14 mouse cellular contexts compared by ENCODE assay signal in the genomic region with DNA sequence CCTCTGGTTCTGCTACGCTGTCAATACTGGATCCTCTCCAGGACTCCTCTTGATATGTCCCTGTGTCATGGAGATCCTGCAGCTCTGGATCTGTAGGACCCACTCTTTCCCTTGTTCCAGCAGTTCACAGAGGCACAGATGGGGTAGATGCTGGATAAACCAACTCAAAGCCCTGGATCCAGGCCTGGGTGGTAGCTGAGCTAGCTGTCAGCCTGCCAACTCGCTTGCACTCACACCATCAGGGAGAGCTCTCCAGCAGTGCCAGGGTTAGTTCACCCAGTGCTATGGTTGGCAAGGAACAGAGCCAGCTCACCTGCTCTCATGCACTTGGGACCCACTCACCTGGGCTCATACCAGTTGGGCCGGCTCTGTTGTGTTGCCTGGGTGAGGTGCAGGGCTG.
DNase-seq lines count a peak whose midpoint lies in the region; ATAC-seq and TF ChIP-seq lines count a peak whose summit lies in the region.
"Had no signal": no experiment of that assay in that cellular context is flagged by ENCODE, and none has a peak within 500 bp of the region (broad histone marks: within the 10 kb centered on the region; RNA-seq: fewer than 3 reads in every experiment).

No protein-coding gene starts in this region.

- H3K9me3 ChIP-seq in liver, embryonic 11.5 days (ENCODE audit: control insufficient read depth, low read length) = no peaks in the 10 kb centered on the region
- H3K9me3 ChIP-seq: embryonic facial prominence, embryonic 10.5 days had no signal

- no peak overlapping the region for H3K9ac ChIP-seq in liver, embryonic 11.5 days (ENCODE audit: low read depth, low read length)

- no peak for TF ChIP-seq POLR2A in cerebellum, adult 2 months (IDR thresholded peaks at IDR 0.05; ENCODE audit: borderline replicate concordance, insufficient read depth, low read length)

- no peak for TF ChIP-seq CTCF in cerebellum, adult 2 months (IDR thresholded peaks at IDR 0.05; ENCODE audit: borderline replicate concordance, insufficient read depth, low read depth, low read length)
- no peak for TF ChIP-seq CTCF in layer of hippocampus, adult 2 months (conservative IDR thresholded peaks at IDR 0.05)

- H3K4me1 ChIP-seq in cerebellum, adult 2 months (ENCODE audit: control insufficient read depth, insufficient read depth, low read length) = no peaks in the 10 kb centered on the region
- no peaks in the 10 kb centered on the region for H3K4me1 ChIP-seq in liver, embryonic 11.5 days (replicated peaks; ENCODE audit: control insufficient read depth, insufficient read depth, low read length)
- H3K4me1 ChIP-seq: embryonic facial prominence, embryonic 10.5 days had no signal

- H3K4me2 ChIP-seq in liver, embryonic 11.5 days = no peak overlapping the region

- DNase-seq in frontal cortex, postnatal 36 days (ENCODE audit: low spot score in 2 of 2) = peak; percentile 12 to 24
- DNase-seq in frontal cortex, postnatal 10 days (ENCODE audit: low spot score in 2 of 2) = no peak
- peak; percentile 14 for DNase-seq in NIH3T3 (ENCODE audit: low read depth)
- DNase-seq in cerebellum, adult 2 months = peak; percentile 19 to 38
- peak; percentile 7 to 42 for DNase-seq in layer of hippocampus, adult 2 months (ENCODE audit: low spot score in 2 of 2)
- no peak for DNase-seq in liver, embryonic 11.5 days (ENCODE audit: low spot score)
- no peak for DNase-seq in urinary bladder, postnatal 4 days (ENCODE audit: low spot score in 2 of 2)
- DNase-seq: adrenal gland, postnatal 10 days; B cell, adult 2 months; heart, adult 11 months; thymus, postnatal 25 days had no signal

- no peak overlapping the region for H3K27ac ChIP-seq in cerebellum, adult 2 months (ENCODE audit: insufficient read depth, low read length)
- H3K27ac ChIP-seq in layer of hippocampus, adult 2 months = peak overlapping the region; percentile 36; the same call in 1 of the 2 replicates
- no peak overlapping the region for H3K27ac ChIP-seq in liver, embryonic 11.5 days (ENCODE audit: low read depth, low read length)
- H3K27ac ChIP-seq: embryonic facial prominence, embryonic 10.5 days had no signal

- WGBS in cerebellum, adult 2 months = 47% methylated on average over 3 of the region's 3 CpGs
- WGBS in liver, embryonic 11.5 days = 70% methylated on average over 3 of the region's 3 CpGs

- no peaks in the 10 kb centered on the region for H3K36me3 ChIP-seq in liver, embryonic 11.5 days (ENCODE audit: control insufficient read depth, insufficient read depth, low read length)
- H3K36me3 ChIP-seq: embryonic facial prominence, embryonic 10.5 days had no signal

- ATAC-seq in liver, embryonic 11.5 days (replicated peaks; ENCODE audit: low FRiP score) = no peak
- ATAC-seq: inflammation-experienced regulatory T-cells, adult 6 months had no signal

- H3K27me3 ChIP-seq in cerebellum, adult 2 months (ENCODE audit: control insufficient read depth, insufficient read depth, low read length) = no peaks in the 10 kb centered on the region
- H3K27me3 ChIP-seq in liver, embryonic 11.5 days (replicated peaks; ENCODE audit: control insufficient read depth, insufficient read depth, low read length) = no peaks in the 10 kb centered on the region

- H3K4me3 ChIP-seq in cerebellum, adult 2 months (replicated peaks; ENCODE audit: insufficient read depth, low read depth, low read length) = no peak overlapping the region
- H3K4me3 ChIP-seq in layer of hippocampus, adult 2 months = no peak overlapping the region
- H3K4me3 ChIP-seq in liver, embryonic 11.5 days (ENCODE audit: low read depth, low read length) = no peak overlapping the region
- H3K4me3 ChIP-seq: embryonic facial prominence, embryonic 10.5 days; myocyte had no signal

Comparison
In these comparisons a context has a peak if more than half of its experiments do, and no peak if none do; other contexts are left out.
1. DNase-seq: peak in frontal cortex, postnatal 36 days (2 of 2), NIH3T3 (single experiment), cerebellum, adult 2 months (2 of 2) and layer of hippocampus, adult 2 months (2 of 2); none in frontal cortex, postnatal 10 days (0 of 2), liver, embryonic 11.5 days (single experiment) and urinary bladder, postnatal 4 days (0 of 2).